Mouse (Mus musculus) limb, embryonic 14.5 days (tissue): ENCODE measurements around the gene Dars2. TPM values are rescaled to one million over a fixed set of nuclear protein-coding genes. Genes with fewer than 3 reads are reported as not detected.
A peak's percentile ranks its signal among the peaks of the same experiment; 100 is the strongest.

ENCODE experiments used
- ATAC-seq: fragments of 200-750 bp; cut with Nextera tagmentation; 2 replicates; pipeline ENCODE4 v1.8.0; 2017; ENCODE audit warnings: low read depth, moderate number of reproducible peaks, moderate TSS enrichment; ENCODE audit not compliant: low FRiP score
- DNase-seq: peaks from one replicate; pipeline ENCODE4 v3.0.0-alpha.2; 2015; ENCODE audit warnings: low spot score
- H3K27ac ChIP-seq: fragments of 300-500 bp; sonication (generic); replicated peaks from 2 replicates; pipeline ENCODE4 v1.5.1; 2014; ENCODE audit warnings: low read depth, mild to moderate bottlenecking, low read length, moderate library complexity, mixed read lengths
- H3K27me3 ChIP-seq: fragments of 300-500 bp; sonication (generic); 2 replicates; pipeline ENCODE4 v1.6.1; 2014; ENCODE audit warnings: low read length, mixed read lengths; ENCODE audit not compliant: control insufficient read depth, insufficient read depth
- H3K36me3 ChIP-seq: fragments of 300-500 bp; sonication (generic); 2 replicates; pipeline ENCODE4 v1.6.1; 2014; ENCODE audit warnings: mild to moderate bottlenecking, low read length, moderate library complexity, mixed read lengths; ENCODE audit not compliant: control insufficient read depth, insufficient read depth
- H3K4me1 ChIP-seq: fragments of 300-500 bp; sonication (generic); 2 replicates; pipeline ENCODE4 v1.6.1; 2014; ENCODE audit warnings: antibody characterized with exemption, low read length, mixed read lengths; ENCODE audit not compliant: control insufficient read depth, insufficient read depth
- H3K4me2 ChIP-seq: fragments of 300-500 bp; sonication (generic); replicated peaks from 2 replicates; pipeline ENCODE4 v1.6.1; 2014; ENCODE audit warnings: low read depth, mild to moderate bottlenecking, low read length, moderate library complexity; ENCODE audit not compliant: severe bottlenecking
- H3K4me3 ChIP-seq: fragments of 300-500 bp; sonication (generic); replicated peaks from 2 replicates; pipeline ENCODE4 v1.5.1; 2014; ENCODE audit warnings: low read length
- H3K9ac ChIP-seq: fragments of 300-500 bp; sonication (generic); 2 replicates; pipeline ENCODE4 v1.6.1; 2014; ENCODE audit warnings: mild to moderate bottlenecking, low read depth, low read length, moderate library complexity; ENCODE audit not compliant: severe bottlenecking
- H3K9me3 ChIP-seq: fragments of 300-500 bp; sonication (generic); 2 replicates; pipeline ENCODE4 v1.6.1; 2016; ENCODE audit warnings: low read length; ENCODE audit not compliant: control insufficient read depth
- POLR2A ChIP-seq: fragments of 200-500 bp; IDR thresholded peaks from 2 replicates; pipeline ENCODE4 v1.8.0; 2012; ENCODE audit warnings: inconsistent platforms, mild to moderate bottlenecking, moderate library complexity, borderline replicate concordance; ENCODE audit not compliant: insufficient read depth, insufficient read length; ENCODE audit errors: extremely low read depth
- WGBS: fragments of 180-500 bp; shearing (Covaris S2); extraction: QIAGEN DNeasy Blood & Tissue Kit; methylation state at CpG from one replicate; pipeline ENCODE4 v1.1.7; 2014; 5-methylcytosine and 5-hydroxymethylcytosine counted together
- polyA plus RNA-seq, 2 experiments: library from polyadenylated mRNA; depleted of rRNA in 1 of 2; stranded (reverse) in 1 of 2; unstranded in 1 of 2; fragments of >200 nt; fragmentation: Nextera tagmentation in 1 of 2; extraction: Ambion mirVana in 1 of 2; gene quantifications; 2 replicates each; pipeline versions ENCODE4 v1.2.1 to v1.2.3; 2012 to 2014

Gene Dars2
- polyA plus RNA-seq, 2 experiments = 19.7 to 23.8 TPM

- TF ChIP-seq POLR2A = no peak
- peaks cover 11% of the 10 kb centered on the region for H3K4me1 ChIP-seq
- no peak overlapping the region for H3K4me3 ChIP-seq
- no peak overlapping the region for H3K27ac ChIP-seq
- no peak for DNase-seq
- no peak overlapping the region for H3K9ac ChIP-seq
- WGBS = 96% methylated on average over 3 of the region's 3 CpGs
- H3K36me3 ChIP-seq = peaks cover 42% of the 10 kb centered on the region
- ATAC-seq = no peak
- H3K27me3 ChIP-seq = no peaks in the 10 kb centered on the region
- H3K4me2 ChIP-seq = no peak overlapping the region
- H3K9me3 ChIP-seq = no peaks in the 10 kb centered on the region
Observed at GRCm38 (mm10) chr1:161077243-161077642, 6.8 kb upstream of the Dars2 start.

- Histone ChIP-seq H3K4me3 (no peak overlapping the region), H3K4me2 (no peak overlapping the region), H3K4me1 (peaks cover 13% of the 10 kb centered on the region), H3K9me3 (no peaks in the 10 kb centered on the region), H3K36me3 (peaks cover 39% of the 10 kb centered on the region), H3K9ac (no peak overlapping the region), H3K27me3 (no peaks in the 10 kb centered on the region), H3K27ac (no peak overlapping the region)
- WGBS = 80% methylated on average over 6 of the region's 6 CpGs
- TF ChIP-seq POLR2A = no peak
- DNase-seq (no peak), ATAC-seq (no peak)
Observed at GRCm38 (mm10) chr1:161076238-161076637, 5.8 kb upstream of the Dars2 start.

- Histone ChIP-seq H3K4me3 (peak overlapping the region; percentile 58), H3K27me3 (no peaks in the 10 kb centered on the region), H3K9me3 (no peaks in the 10 kb centered on the region), H3K4me2 (peak overlapping the region; percentile 55), H3K36me3 (peaks cover 7% of the 10 kb centered on the region; the same call in 1 of the 2 replicates), H3K27ac (no peak overlapping the region), H3K9ac (peak overlapping the region; percentile 68), H3K4me1 (peaks cover 16% of the 10 kb centered on the region)
- no peak for ATAC-seq
- under 1% methylated on average over 12 of the region's 12 CpGs for WGBS
- no peak for TF ChIP-seq POLR2A
- DNase-seq = no peak
Observed at GRCm38 (mm10) chr1:161071272-161071620, 788 bp upstream of the Dars2 start.

DNA sequence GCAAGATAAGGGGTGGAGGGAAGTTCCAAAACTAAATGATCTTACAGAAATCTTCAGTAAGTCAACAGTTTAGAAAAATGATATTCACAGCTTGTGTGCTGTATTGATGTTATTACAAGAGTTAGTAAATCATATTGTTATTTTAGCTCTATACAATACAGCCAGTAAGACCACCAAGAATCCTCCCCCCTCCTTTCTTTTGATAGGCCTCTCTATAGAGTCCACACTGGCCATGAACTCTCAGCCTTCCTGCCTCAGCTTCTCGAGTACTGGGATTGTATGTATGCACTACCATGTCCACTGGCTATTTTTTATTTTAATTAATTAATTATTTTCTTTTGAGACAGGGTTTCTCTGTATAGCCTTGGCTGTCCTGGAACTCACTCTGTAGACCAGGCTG lies 7.1 kb downstream of the Dars2 start:
- no peaks in the 10 kb centered on the region for H3K36me3 ChIP-seq
- no peak overlapping the region for H3K9ac ChIP-seq
- H3K9me3 ChIP-seq = no peaks in the 10 kb centered on the region
- H3K4me2 ChIP-seq = no peak overlapping the region
- TF ChIP-seq POLR2A = no peak
- H3K4me1 ChIP-seq = no peaks in the 10 kb centered on the region
- no peak overlapping the region for H3K27ac ChIP-seq
- H3K4me3 ChIP-seq = no peak overlapping the region
- 83% methylated on average over 1 of the region's 1 CpGs for WGBS
- ATAC-seq (no peak), DNase-seq (no peak)
- H3K27me3 ChIP-seq = no peaks in the 10 kb centered on the region

DNA sequence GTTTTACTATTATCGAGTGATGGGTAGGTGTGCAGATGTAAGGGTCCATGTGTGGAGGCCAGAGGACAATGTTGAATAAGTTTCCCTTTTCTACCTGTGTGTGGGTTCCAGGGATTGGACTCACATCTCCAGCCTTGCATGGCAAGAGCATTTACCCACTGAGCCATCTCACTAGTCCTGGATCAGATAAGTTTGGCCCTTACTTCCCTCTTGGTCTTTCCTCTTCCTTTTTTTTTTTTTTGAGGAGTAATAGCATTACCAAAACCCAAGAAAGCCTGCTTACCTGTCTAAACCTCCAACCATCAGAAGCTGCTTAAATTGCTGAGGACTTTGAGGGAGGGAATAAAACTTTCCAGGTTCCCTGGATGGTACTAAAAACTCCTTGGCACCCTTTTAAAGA lies 13.3 kb downstream of the Dars2 start:
- Histone ChIP-seq H3K27me3 (no peaks in the 10 kb centered on the region), H3K9ac (no peak overlapping the region), H3K36me3 (peaks cover 22% of the 10 kb centered on the region; the same call in 1 of the 2 replicates), H3K4me3 (no peak overlapping the region), H3K4me2 (no peak overlapping the region), H3K9me3 (no peaks in the 10 kb centered on the region), H3K4me1 (no peaks in the 10 kb centered on the region), H3K27ac (no peak overlapping the region)
- no peak for TF ChIP-seq POLR2A
- ATAC-seq = no peak
- WGBS = 90% methylated on average over 1 of the region's 1 CpGs
- DNase-seq = no peak

- Histone ChIP-seq H3K9me3 (no peaks in the 10 kb centered on the region), H3K4me1 (no peaks in the 10 kb centered on the region), H3K4me3 (no peak overlapping the region), H3K27ac (no peak overlapping the region), H3K36me3 (peaks cover 31% of the 10 kb centered on the region), H3K27me3 (no peaks in the 10 kb centered on the region), H3K9ac (no peak overlapping the region), H3K4me2 (no peak overlapping the region)
- ATAC-seq (no peak), DNase-seq (no peak)
- WGBS = 80% methylated on average over 3 of the region's 3 CpGs
- no peak for TF ChIP-seq POLR2A
Observed at GRCm38 (mm10) chr1:161046972-161047371, 23.5 kb downstream of the Dars2 start.
